In genomic region chr11:98052989-98053834, GRCm38 (mm10) we compare ENCODE assay signal across 8 mouse cellular contexts. TPM values are rescaled to one million over a fixed set of nuclear protein-coding genes. Genes with fewer than 3 reads are reported as not detected.
DNase-seq lines count a peak whose midpoint lies in the region; ATAC-seq and TF ChIP-seq lines count a peak whose summit lies in the region.

TSS of gene Stac2 (minus strand) at chr11:98053462.

- 2% methylated on average over 41 of the region's 48 CpGs for WGBS in intestine, postnatal 0 days
- WGBS in limb, embryonic 14.5 days: 2% methylated on average over 40 of the region's 48 CpGs
- WGBS in midbrain, embryonic 15.5 days: under 1% methylated on average over 28 of the region's 48 CpGs
- WGBS in stomach, embryonic 15.5 days: 1% methylated on average over 45 of the region's 48 CpGs

- no peak for TF ChIP-seq POLR2A in limb, embryonic 14.5 days (IDR thresholded peaks at IDR 0.05; ENCODE audit: borderline replicate concordance, extremely low read depth, insufficient read depth, insufficient read length)

- H3K4me3 ChIP-seq in intestine, postnatal 0 days (ENCODE audit: low read depth, low read length): peak within 1 kb of the TSS; percentile 42
- peak within 1 kb of the TSS; percentile 45 for H3K4me3 ChIP-seq in limb, embryonic 14.5 days (replicated peaks; ENCODE audit: low read length)
- H3K4me3 ChIP-seq in midbrain, embryonic 15.5 days: peak within 1 kb of the TSS; percentile 47
- peak within 1 kb of the TSS; percentile 42 for H3K4me3 ChIP-seq in stomach, embryonic 15.5 days (replicated peaks)

- no peak within 1 kb of the TSS for H3K27ac ChIP-seq in intestine, postnatal 0 days (ENCODE audit: low read depth, low read length)
- H3K27ac ChIP-seq in limb, embryonic 14.5 days (replicated peaks; ENCODE audit: low read depth, low read length): no peak within 1 kb of the TSS
- H3K27ac ChIP-seq in midbrain, embryonic 15.5 days: peak within 1 kb of the TSS; percentile 40
- no peak within 1 kb of the TSS for H3K27ac ChIP-seq in stomach, embryonic 15.5 days

- H3K9ac ChIP-seq in intestine, postnatal 0 days (ENCODE audit: low read depth, low read length): 0 out of 2 replicates have a peak within 1 kb of the TSS, but pooled peaks have one; percentile 7
- peak within 1 kb of the TSS; percentile 43 for H3K9ac ChIP-seq in limb, embryonic 14.5 days (ENCODE audit: low read depth, low read length, severe bottlenecking)
- peak within 1 kb of the TSS; percentile 53 for H3K9ac ChIP-seq in midbrain, embryonic 15.5 days
- no peak within 1 kb of the TSS; the same call in 1 of the 2 replicates for H3K9ac ChIP-seq in stomach, embryonic 15.5 days

- no peaks in the 10 kb centered on the region for H3K4me1 ChIP-seq in intestine, postnatal 0 days (replicated peaks; ENCODE audit: control insufficient read depth, insufficient read depth, low read length)
- peaks cover 8% of the 10 kb centered on the region for H3K4me1 ChIP-seq in limb, embryonic 14.5 days (ENCODE audit: control insufficient read depth, insufficient read depth, low read length)
- peaks cover 17% of the 10 kb centered on the region for H3K4me1 ChIP-seq in midbrain, embryonic 15.5 days
- peaks cover 25% of the 10 kb centered on the region for H3K4me1 ChIP-seq in stomach, embryonic 15.5 days

- H3K36me3 ChIP-seq in intestine, postnatal 0 days (ENCODE audit: control insufficient read depth, insufficient read depth): no peaks in the 10 kb centered on the region
- no peaks in the 10 kb centered on the region for H3K36me3 ChIP-seq in limb, embryonic 14.5 days (ENCODE audit: control insufficient read depth, insufficient read depth, low read length)
- no peaks in the 10 kb centered on the region for H3K36me3 ChIP-seq in midbrain, embryonic 15.5 days (replicated peaks)
- H3K36me3 ChIP-seq in stomach, embryonic 15.5 days: no peaks in the 10 kb centered on the region

- no peaks in the 10 kb centered on the region for H3K9me3 ChIP-seq in intestine, postnatal 0 days (ENCODE audit: control insufficient read depth)
- no peaks in the 10 kb centered on the region for H3K9me3 ChIP-seq in limb, embryonic 14.5 days (ENCODE audit: control insufficient read depth, low read length)
- no peaks in the 10 kb centered on the region for H3K9me3 ChIP-seq in midbrain, embryonic 15.5 days
- no peaks in the 10 kb centered on the region for H3K9me3 ChIP-seq in stomach, embryonic 15.5 days

- ATAC-seq in intestine, postnatal 0 days: no peak
- peak; percentile 92 for ATAC-seq in limb, embryonic 14.5 days (ENCODE audit: low FRiP score, low read depth)
- ATAC-seq in midbrain, embryonic 15.5 days (replicated peaks): peak; percentile 73
- ATAC-seq in stomach, embryonic 15.5 days (ENCODE audit: insufficient read depth, low FRiP score, low read depth): peak; percentile 83

- DNase-seq in frontal cortex, adult 2 months (ENCODE audit: extremely low spot score in 1 of 2, low spot score in 1 of 2): peak in 1 of 2 experiments; percentile 68
- no peak for DNase-seq in frontal cortex, postnatal 14 days (ENCODE audit: low spot score in 2 of 2)
- peak; percentile 47 to 67 for DNase-seq in cerebellum, postnatal 36 days
- peak; percentile 98 for DNase-seq in heart, adult 11 months
- peak; percentile 74 for DNase-seq in limb, embryonic 14.5 days (ENCODE audit: low spot score)

- TF ChIP-seq CTCF in intestine, postnatal 0 days (IDR thresholded peaks at IDR 0.05; ENCODE audit: low read depth): no peak

- H3K4me2 ChIP-seq in intestine, postnatal 0 days (replicated peaks; ENCODE audit: low read depth): peak within 1 kb of the TSS; percentile 75
- H3K4me2 ChIP-seq in limb, embryonic 14.5 days (replicated peaks; ENCODE audit: low read depth, low read length, severe bottlenecking): peak within 1 kb of the TSS; percentile 77
- H3K4me2 ChIP-seq in midbrain, embryonic 15.5 days: peak within 1 kb of the TSS; percentile 68
- peak within 1 kb of the TSS; percentile 77 for H3K4me2 ChIP-seq in stomach, embryonic 15.5 days

- H3K27me3 ChIP-seq in intestine, postnatal 0 days (replicated peaks; ENCODE audit: control insufficient read depth, insufficient read depth, low read length): peaks cover 52% of the 10 kb centered on the region
- peaks cover 35% of the 10 kb centered on the region for H3K27me3 ChIP-seq in limb, embryonic 14.5 days (ENCODE audit: control insufficient read depth, insufficient read depth, low read length)
- H3K27me3 ChIP-seq in midbrain, embryonic 15.5 days (replicated peaks): peaks cover 42% of the 10 kb centered on the region
- peaks cover 55% of the 10 kb centered on the region for H3K27me3 ChIP-seq in stomach, embryonic 15.5 days (replicated peaks)

RNA-seq across cellular contexts. Expression of gene Stac2, which starts in this region (rescaled TPM):
- polyA plus RNA-seq in frontal cortex, adult 2 months (2012; rRNA removed): 47.8 and 64.4 TPM in 2 replicates
- polyA plus RNA-seq in intestine, postnatal 0 days (2015; fragmentation: Nextera tagmentation; extraction: Ambion mirVana): 0.13 TPM in 1 of 2 replicates, not detected in the other
- polyA plus RNA-seq in limb, embryonic 14.5 days (2012; rRNA removed): 1.4 and 1.6 TPM in 2 replicates
- 0.70 and 1.0 TPM in 2 replicates for polyA plus RNA-seq in limb, embryonic 14.5 days (2014; fragmentation: Nextera tagmentation; extraction: Ambion mirVana)
- 2.6 and 3.9 TPM in 2 replicates for polyA plus RNA-seq in midbrain, embryonic 15.5 days (2015; fragmentation: Nextera tagmentation; extraction: Ambion mirVana)
- polyA plus RNA-seq in stomach, embryonic 15.5 days (2015; fragmentation: Nextera tagmentation; extraction: Ambion mirVana): 0.21 and 0.41 TPM in 2 replicates

Comparison
In these comparisons a context has a peak if more than half of its experiments do, and no peak if none do; other contexts are left out.
1. Peak in ATAC-seq, H3K4me3 ChIP-seq and H3K4me2 ChIP-seq in stomach, embryonic 15.5 days; RNA of the gene not detected or under 1 TPM.
2. DNase-seq: peak in cerebellum, postnatal 36 days (2 of 2), heart, adult 11 months (single experiment) and limb, embryonic 14.5 days (single experiment); none in frontal cortex, postnatal 14 days (0 of 2).
3. Peak in every context shown above with its lines, with median percentiles within 50 percentile points of each other: H3K4me2 ChIP-seq and H3K4me3 ChIP-seq.